Mouse (Mus musculus) cerebellum, adult 2 months (tissue): ENCODE results near the gene Olfr203.
"Not testable (repeated sequence)": the region's sequence is repeated elsewhere in the genome, so short reads cannot be mapped to it uniquely, and the experiment has no call there.

Experiments used
- CTCF ChIP-seq: fragments of 200-500 bp; IDR thresholded peaks from 2 replicates; pipeline ENCODE4 v1.5.1; 2011; ENCODE audit warnings: low read depth, mild to moderate bottlenecking, control low read depth, low read length, moderate library complexity, borderline replicate concordance; ENCODE audit not compliant: insufficient read depth
- POLR2A ChIP-seq: fragments of 200-500 bp; IDR thresholded peaks from 2 replicates; pipeline ENCODE4 v1.6.1; 2011; ENCODE audit warnings: low read length, control low read depth, borderline replicate concordance; ENCODE audit not compliant: insufficient read depth

DNA sequence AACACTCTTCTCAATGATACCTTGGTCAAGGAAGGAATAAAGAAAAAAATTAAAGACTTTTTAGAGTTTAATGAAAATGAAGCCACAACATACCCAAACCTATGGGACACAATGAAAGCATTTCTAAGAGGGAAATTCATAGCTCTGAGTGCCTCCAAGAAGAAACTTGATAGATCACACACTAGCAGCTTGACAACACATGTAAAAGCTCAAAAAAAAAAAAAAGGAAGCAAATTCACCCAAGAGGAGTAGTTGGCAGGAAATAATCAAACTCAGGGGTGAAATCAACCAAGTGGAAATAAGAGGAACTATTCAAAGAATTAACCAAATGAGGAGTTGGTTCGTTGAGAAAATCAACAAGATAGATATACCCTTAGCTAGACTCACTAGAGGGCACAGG, 24.6 kb downstream of the Olfr203 start:
- TF ChIP-seq POLR2A, CTCF: not testable (repeated sequence)
